Mouse (Mus musculus): ENCODE results near the gene Pwp2.
"Not testable (repeated sequence)": the region's sequence is repeated elsewhere in the genome, so short reads cannot be mapped to it uniquely, and the experiment has no call there.

Pwp2 gene

GRCm38 (mm10) chr10:78140251-78140600 lies 44.7 kb downstream of the Pwp2 start:
- DNase-seq (ENCODE audit: low spot score) = no peak

GRCm38 (mm10) chr10:78139572-78140250 lies 45.2 kb downstream of the Pwp2 start:
- DNase-seq (ENCODE audit: low spot score) = no peak

- DNase-seq (ENCODE audit: low spot score) = no peak
Observed at GRCm38 (mm10) chr10:78138812-78139523, 46.0 kb downstream of the Pwp2 start.

- DNase-seq (ENCODE audit: low spot score) = no peak
Observed at GRCm38 (mm10) chr10:78137191-78137590, 47.8 kb downstream of the Pwp2 start.

- no peak for DNase-seq (ENCODE audit: low spot score)
Observed at GRCm38 (mm10) chr10:78135947-78136346, 49.0 kb downstream of the Pwp2 start.

- DNase-seq (ENCODE audit: low spot score) = no peak
Observed at GRCm38 (mm10) chr10:78134975-78135798, 49.8 kb downstream of the Pwp2 start.

GRCm38 (mm10) chr10:78134400-78134799 lies 50.5 kb downstream of the Pwp2 start:
- DNase-seq (ENCODE audit: low spot score) = no peak

GRCm38 (mm10) chr10:78129998-78130397 lies 55.0 kb downstream of the Pwp2 start:
- no peak for DNase-seq (ENCODE audit: low spot score)

GRCm38 (mm10) chr10:78129423-78129822 lies 55.5 kb downstream of the Pwp2 start:
- DNase-seq (ENCODE audit: low spot score) = no peak

- DNase-seq (ENCODE audit: low spot score) = no peak
Observed at GRCm38 (mm10) chr10:78128647-78129046, 56.3 kb downstream of the Pwp2 start.

GRCm38 (mm10) chr10:78127931-78128330 lies 57.0 kb downstream of the Pwp2 start:
- no peak for DNase-seq (ENCODE audit: low spot score)

- no peak for DNase-seq (ENCODE audit: low spot score)
Observed at GRCm38 (mm10) chr10:78127046-78127870, 57.7 kb downstream of the Pwp2 start.

GRCm38 (mm10) chr10:78126311-78126710 lies 58.6 kb downstream of the Pwp2 start:
- DNase-seq (ENCODE audit: low spot score) = no peak

GRCm38 (mm10) chr10:78125061-78125460 lies 59.9 kb downstream of the Pwp2 start:
- DNase-seq (ENCODE audit: low spot score) = not testable (repeated sequence)

- not testable (repeated sequence) for DNase-seq (ENCODE audit: low spot score)
Observed at GRCm38 (mm10) chr10:78124137-78124536, 60.8 kb downstream of the Pwp2 start.
